Mouse (Mus musculus) heart, embryonic 10.5 days (tissue): ENCODE data around the gene Slc35a3. TPM values are rescaled to one million over a fixed set of nuclear protein-coding genes. Genes with fewer than 3 reads are reported as not detected.
"Not testable (repeated sequence)": the region's sequence is repeated elsewhere in the genome, so short reads cannot be mapped to it uniquely, and the experiment has no call there.

Experiments
- DNase-seq: peaks from one replicate; pipeline ENCODE4 v3.0.0-alpha.2; 2017; ENCODE audit warnings: low spot score
- H3K27ac ChIP-seq: fragments of 300-500 bp; sonication (generic); 2 replicates; pipeline ENCODE4 v1.5.1; 2016; ENCODE audit warnings: mild to moderate bottlenecking
- H3K27me3 ChIP-seq: fragments of 300-500 bp; sonication (generic); 2 replicates; pipeline ENCODE4 v1.6.1; 2016; ENCODE audit warnings: mild to moderate bottlenecking; ENCODE audit not compliant: poor library complexity, insufficient read depth, severe bottlenecking
- H3K36me3 ChIP-seq: fragments of 300-500 bp; sonication (generic); 2 replicates; pipeline ENCODE4 v1.6.1; 2016; ENCODE audit warnings: mild to moderate bottlenecking, moderate library complexity
- H3K4me1 ChIP-seq: fragments of 300-500 bp; sonication (generic); 2 replicates; pipeline ENCODE4 v1.6.1; 2016; ENCODE audit warnings: mild to moderate bottlenecking
- H3K4me3 ChIP-seq: fragments of 300-500 bp; sonication (generic); 2 replicates; pipeline ENCODE4 v1.5.1; 2016; ENCODE audit warnings: mild to moderate bottlenecking, moderate library complexity
- H3K9me3 ChIP-seq: fragments of 300-500 bp; sonication (generic); 2 replicates; pipeline ENCODE4 v1.6.1; 2016; ENCODE audit warnings: mild to moderate bottlenecking, moderate library complexity
- WGBS: fragments of 180-500 bp; shearing (Covaris S2); methylation state at CpG from one replicate; pipeline ENCODE4 v1.1.7; 2016; 5-methylcytosine and 5-hydroxymethylcytosine counted together
- polyA plus RNA-seq: library from polyadenylated mRNA; unstranded; fragments of >200 nt; fragmentation: Nextera tagmentation; extraction: Ambion mirVana; gene quantifications from 2 replicates; pipeline ENCODE4 v1.2.1, GENCODE M21; 2016

Slc35a3 gene
- polyA plus RNA-seq, 1 experiment from 2014 or later: 12.0 TPM

DNA sequence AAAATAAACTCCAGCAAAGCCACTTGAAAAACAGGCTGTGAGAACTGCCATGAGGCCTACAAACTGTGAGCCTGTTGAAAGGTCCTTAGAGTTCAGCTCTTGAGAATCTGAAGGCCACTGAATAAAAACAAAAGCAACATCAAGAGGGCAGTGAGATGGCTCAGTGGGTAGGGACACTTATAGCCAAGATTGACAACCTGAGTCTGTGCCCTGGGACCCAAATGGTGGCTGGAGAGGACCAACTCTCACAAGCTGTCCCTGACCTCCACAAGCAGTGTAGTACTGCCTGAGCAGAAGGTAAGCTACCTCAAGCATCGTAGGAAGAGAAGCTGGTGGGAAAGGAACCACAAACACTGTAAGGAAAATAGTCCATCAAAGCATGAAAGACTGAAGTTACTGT lies 31.5 kb downstream of the Slc35a3 start, which contains the start of gene Gm43191:
Gene Gm43191, minus strand, starts transcription at position 101 of the 400 bp plus-strand sequence.
- 90% methylated on average over 1 of the region's 1 CpGs for WGBS
- H3K27me3 ChIP-seq: no peaks in the 10 kb centered on the region
- no peak within 1 kb of the TSS for H3K27ac ChIP-seq
- H3K4me1 ChIP-seq: no peaks in the 10 kb centered on the region
- DNase-seq: no peak
- H3K36me3 ChIP-seq: peaks cover 32% of the 10 kb centered on the region
- no peaks in the 10 kb centered on the region for H3K9me3 ChIP-seq
- H3K4me3 ChIP-seq: no peak within 1 kb of the TSS

DNA sequence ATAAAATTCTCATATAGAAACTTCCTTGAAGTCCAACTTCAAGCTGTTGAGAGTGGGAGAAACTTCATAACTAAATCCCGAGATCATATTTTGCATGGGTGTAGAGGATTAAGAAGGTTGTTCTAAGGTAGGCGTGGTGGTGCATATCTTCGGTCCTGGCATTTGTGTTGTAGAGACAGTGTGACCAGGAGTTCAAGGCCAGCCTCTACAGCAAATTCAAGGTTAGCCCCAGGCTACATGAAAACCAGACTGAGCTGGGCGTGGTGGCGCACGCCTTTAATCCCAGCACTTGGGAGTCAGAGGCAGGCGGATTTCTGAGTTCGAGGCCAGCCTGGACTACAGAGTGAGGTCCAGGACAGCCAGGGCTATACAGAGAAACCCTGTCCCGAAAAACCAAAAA lies 48.4 kb downstream of the Slc35a3 start:
- not testable (repeated sequence) for H3K36me3 ChIP-seq, DNase-seq, H3K27me3 ChIP-seq, H3K27ac ChIP-seq, H3K4me3 ChIP-seq, H3K9me3 ChIP-seq
- H3K4me1 ChIP-seq: peaks cover 16% of the 10 kb centered on the region; the same call in 1 of the 2 replicates
- WGBS: 91% methylated on average over 9 of the region's 9 CpGs

DNA sequence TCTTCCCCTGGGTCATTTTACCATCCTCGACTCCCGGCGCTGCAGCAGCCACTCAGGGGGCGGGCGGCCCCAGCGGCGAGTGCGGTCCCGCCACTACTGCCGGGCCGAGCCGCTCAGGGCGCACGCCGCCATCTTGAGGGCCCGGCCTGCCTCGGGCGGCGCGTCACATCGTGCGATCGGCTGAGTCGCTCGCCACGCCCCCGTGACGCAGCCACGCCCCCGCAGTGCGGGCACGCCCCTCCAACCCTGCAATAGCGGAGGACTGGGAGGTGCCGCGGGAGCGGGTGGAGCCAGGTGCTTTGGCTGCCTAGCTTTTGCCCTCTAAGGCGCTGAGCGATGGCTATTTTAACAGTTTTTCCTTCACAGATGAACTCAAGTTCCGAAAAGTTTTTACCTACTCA lies 50.2 kb downstream of the Slc35a3 start, which contains the start of gene Mfsd14a:
Gene Mfsd14a, minus strand, starts transcription at position 215 of the 401 bp plus-strand sequence.
- Histone ChIP-seq H3K27me3 (no peaks in the 10 kb centered on the region), H3K4me1 (peaks cover 24% of the 10 kb centered on the region), H3K27ac (peak within 1 kb of the TSS; percentile 98), H3K9me3 (no peaks in the 10 kb centered on the region), H3K4me3 (peak within 1 kb of the TSS; percentile 98), H3K36me3 (peaks cover 4% of the 10 kb centered on the region; the same call in 1 of the 2 replicates)
- DNase-seq: peak; percentile 99
- WGBS: 0% methylated on average over 39 of the region's 39 CpGs

DNA sequence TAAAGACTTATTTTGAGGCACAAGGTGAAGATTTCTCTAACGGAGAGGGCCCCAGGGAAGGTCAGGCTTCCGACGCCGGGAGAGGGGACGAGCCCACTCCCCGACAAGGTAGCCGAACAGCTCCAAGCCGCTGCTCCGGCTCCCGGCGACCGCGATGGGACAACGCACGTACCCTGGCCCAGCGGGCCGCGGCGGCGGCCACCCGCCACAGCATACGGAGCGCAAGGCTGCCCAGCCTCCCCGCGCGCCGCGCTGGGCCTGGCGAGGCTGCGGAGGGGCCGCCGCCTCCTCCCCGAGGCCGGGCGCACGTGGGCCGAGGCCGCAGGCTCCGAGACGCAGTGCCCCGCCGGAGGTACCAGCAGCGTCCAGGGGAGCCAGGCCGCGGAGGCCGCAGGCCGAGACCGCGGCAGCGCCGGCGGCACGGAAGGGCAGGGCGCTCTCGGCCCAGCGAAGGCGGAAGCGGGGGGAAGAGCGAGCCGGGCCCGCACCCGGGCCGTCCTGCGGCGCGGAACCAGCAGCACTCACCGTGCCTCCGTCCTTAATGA lies 50.7 kb downstream of the Slc35a3 start:
- Histone ChIP-seq H3K4me1 (peaks cover 29% of the 10 kb centered on the region), H3K27me3 (no peaks in the 10 kb centered on the region), H3K36me3 (no peaks in the 10 kb centered on the region), H3K27ac (peak overlapping the region; percentile 98), H3K4me3 (peak overlapping the region; percentile 98), H3K9me3 (no peaks in the 10 kb centered on the region)
- peak; percentile 79 for DNase-seq
- under 1% methylated on average over 67 of the region's 68 CpGs for WGBS

DNA sequence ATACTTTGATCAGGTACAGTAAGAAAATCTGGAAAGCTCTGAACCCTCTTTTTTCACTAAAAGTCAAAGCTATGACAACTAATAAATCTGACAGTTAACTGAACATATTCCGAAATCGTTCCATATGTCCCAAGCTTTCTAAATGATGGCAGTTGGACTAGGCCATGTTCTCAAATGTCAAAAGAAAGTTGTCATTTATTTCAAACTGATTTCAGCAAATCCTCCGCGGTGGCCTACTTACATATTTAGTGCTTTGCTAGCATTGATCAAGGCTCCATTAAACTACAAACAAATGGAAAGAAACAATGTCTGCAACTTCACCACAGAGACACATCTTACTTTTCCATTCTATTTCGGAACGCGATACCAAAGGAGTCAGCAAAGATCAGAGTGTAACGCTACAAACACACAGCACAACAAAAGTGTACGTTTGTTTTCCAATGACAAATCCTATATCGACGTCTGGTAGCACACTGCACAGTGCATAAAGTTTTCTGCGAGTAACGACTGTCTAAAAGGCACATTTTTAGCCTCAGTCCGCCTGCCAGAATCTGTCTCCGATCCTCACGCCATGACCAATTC lies 51.3 kb downstream of the Slc35a3 start:
- Histone ChIP-seq H3K4me1 (peaks cover 34% of the 10 kb centered on the region), H3K4me3 (peak overlapping the region; percentile 98), H3K27me3 (no peaks in the 10 kb centered on the region), H3K9me3 (no peaks in the 10 kb centered on the region), H3K36me3 (no peaks in the 10 kb centered on the region), H3K27ac (peak overlapping the region; percentile 98)
- 8% methylated on average over 16 of the region's 16 CpGs for WGBS
- no peak for DNase-seq

DNA sequence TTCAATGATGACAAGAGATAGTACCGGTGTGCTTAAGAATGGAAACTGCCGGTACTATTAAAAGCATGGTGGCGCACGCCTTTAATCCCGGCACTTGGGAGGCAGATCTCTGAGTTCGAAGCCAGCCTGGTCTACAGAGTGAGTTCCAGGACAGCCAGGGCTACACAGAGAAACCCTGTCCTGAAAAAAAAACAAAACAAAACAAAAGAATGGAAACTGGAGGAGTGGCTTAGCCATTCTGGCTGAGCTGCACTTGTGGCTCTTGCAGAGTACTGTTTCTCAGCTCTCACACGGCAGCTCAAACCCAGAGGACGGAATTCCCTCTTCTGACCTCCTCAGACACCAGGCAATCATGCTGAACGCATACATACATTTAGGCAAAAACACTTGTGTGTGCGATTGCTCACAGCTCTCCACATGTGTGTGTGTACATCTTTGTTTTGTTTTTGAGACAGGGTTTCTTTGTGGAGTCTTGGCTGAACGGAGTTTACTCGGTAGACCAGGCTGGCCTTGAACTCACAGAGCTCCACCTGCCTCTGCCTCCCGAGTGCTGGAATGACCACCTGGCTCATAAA lies 52.7 kb downstream of the Slc35a3 start:
- Histone ChIP-seq H3K27me3 (no peaks in the 10 kb centered on the region), H3K4me3 (no peak overlapping the region; the same call in 1 of the 2 replicates), H3K27ac (no peak overlapping the region), H3K9me3 (no peaks in the 10 kb centered on the region), H3K36me3 (no peaks in the 10 kb centered on the region), H3K4me1 (peaks cover 40% of the 10 kb centered on the region)
- WGBS: 77% methylated on average over 13 of the region's 13 CpGs
- DNase-seq: no peak

DNA sequence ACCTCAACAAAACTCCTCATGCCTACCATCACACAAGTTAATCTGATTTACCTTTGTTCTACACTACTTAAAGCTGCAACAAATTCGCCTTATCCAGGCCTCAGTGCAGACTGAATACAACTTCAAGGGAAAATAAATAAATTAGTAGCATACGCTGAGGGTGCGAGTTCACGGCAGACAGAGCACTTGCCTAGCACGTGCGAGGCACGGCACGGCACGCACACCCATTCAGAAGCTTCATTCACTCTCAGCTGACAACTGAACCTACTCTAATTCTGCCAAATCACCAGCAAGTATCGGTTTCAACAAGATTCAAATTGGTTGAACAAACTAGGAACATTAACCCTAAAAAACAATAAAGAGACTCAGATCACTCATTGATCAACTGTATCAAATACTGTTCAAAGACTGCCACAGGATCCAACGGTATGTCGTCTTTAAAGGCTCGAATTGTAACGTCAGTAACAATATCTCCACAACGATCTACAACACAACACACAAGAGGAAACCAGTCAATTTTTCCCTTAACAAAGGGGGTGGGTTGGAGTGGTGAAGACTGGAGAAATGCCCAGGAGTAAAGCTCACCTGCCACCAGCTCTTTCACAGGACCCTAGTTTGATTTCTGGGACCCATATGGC lies 53.6 kb downstream of the Slc35a3 start:
- H3K27me3 ChIP-seq: no peaks in the 10 kb centered on the region
- H3K4me1 ChIP-seq: peaks cover 40% of the 10 kb centered on the region
- H3K9me3 ChIP-seq: no peaks in the 10 kb centered on the region
- no peak overlapping the region for H3K27ac ChIP-seq
- no peaks in the 10 kb centered on the region for H3K36me3 ChIP-seq
- 84% methylated on average over 15 of the region's 15 CpGs for WGBS
- no peak for DNase-seq
- no peak overlapping the region for H3K4me3 ChIP-seq

DNA sequence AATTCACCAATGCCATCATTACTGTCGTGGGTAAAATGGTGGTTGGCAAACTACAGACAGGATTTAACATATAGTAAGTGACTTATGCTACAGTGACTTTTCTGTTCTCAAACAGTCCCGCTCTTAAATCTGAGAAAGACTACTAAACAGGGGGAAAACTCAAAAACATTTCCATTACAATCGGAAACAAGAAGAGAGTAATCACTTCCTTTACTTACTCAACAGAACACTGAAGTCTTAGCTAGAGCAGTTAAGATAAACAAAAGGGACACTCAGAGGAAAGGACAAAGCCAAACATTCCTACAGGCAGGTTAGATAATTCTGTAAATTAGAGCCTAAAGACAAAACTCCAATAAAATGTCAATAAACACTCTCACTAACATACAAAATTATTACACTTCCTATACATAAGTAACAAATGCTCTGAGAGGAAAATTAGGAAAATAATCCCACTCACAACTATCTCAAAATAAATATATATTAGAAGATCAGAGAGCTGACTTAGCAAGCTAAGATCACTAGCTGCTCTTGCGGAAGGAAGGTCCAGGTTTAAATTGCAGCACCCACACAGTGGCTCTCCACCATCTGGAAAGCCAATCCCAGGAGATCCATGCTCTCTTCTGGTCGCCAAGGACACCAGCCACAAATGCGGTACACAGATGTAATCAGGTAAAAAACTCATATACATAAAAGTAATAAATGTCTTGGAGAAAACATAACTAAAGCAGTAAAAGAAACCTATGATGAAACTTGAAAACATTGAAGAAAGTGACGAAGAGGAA lies 56.3 kb downstream of the Slc35a3 start:
- DNase-seq: peak; percentile 33
- Histone ChIP-seq H3K27ac (no peak overlapping the region), H3K36me3 (no peaks in the 10 kb centered on the region), H3K9me3 (no peaks in the 10 kb centered on the region), H3K4me1 (peaks cover 54% of the 10 kb centered on the region), H3K4me3 (no peak overlapping the region), H3K27me3 (no peaks in the 10 kb centered on the region)
- 78% methylated on average over 7 of the region's 7 CpGs for WGBS

DNA sequence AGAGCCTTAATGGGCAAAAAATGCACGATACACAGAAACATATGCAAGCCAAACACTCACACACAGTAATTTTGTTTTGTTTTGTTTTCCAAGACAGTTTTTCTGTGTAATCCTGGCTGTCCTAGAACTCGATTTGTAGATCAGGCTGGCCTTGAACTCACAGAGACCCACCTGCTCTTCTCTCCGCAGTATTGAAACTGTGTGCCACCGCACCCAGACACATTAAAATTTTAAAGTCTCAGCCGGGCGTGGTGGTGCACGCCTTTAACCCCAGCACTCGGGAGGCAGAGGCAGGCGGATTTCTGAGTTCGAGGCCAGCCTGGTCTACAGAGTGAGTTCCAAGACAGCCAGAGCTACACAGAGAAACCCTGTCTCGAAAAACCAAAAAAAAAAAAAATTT lies 58.6 kb downstream of the Slc35a3 start:
- WGBS: 91% methylated on average over 11 of the region's 11 CpGs
- H3K27me3 ChIP-seq, H3K4me3 ChIP-seq, H3K27ac ChIP-seq, DNase-seq, H3K9me3 ChIP-seq: not testable (repeated sequence)
- H3K36me3 ChIP-seq: peaks cover 19% of the 10 kb centered on the region; the same call in 1 of the 2 replicates
- peaks cover 45% of the 10 kb centered on the region for H3K4me1 ChIP-seq

DNA sequence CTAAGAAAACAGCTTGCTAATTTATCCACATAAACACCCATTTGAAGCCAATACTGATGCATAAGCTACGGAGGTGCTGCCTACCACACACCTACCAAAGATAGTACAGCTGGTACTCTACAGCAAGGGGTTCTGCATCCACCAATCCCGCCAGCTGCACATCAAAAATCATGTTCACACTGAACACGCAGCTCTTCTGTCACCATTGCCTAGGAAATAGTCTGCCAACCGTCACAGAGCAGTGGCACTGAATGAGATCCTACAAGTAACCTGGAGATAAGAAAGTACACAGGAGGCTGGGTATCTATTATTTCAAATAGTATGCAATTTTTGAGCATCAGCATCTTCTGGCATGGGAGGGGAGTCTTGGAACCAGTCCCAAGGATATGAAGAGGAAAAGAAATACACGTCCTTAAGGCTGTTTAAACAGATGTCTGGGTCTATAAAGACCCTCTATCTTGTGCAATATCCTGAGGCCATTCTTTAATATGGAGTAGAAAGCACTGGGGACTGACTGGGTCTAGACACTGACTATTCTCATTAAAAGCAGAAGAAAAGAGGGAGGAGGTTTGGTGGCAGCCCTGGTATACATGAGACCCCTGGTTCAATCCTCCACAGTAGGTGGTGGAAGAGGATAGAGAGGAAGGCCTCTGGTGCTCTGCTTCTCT lies 59.2 kb downstream of the Slc35a3 start:
- H3K9me3 ChIP-seq: no peaks in the 10 kb centered on the region
- no peak overlapping the region for H3K4me3 ChIP-seq
- WGBS: 66% methylated on average over 5 of the region's 5 CpGs
- H3K27ac ChIP-seq: no peak overlapping the region
- DNase-seq: no peak
- H3K36me3 ChIP-seq: peaks cover 22% of the 10 kb centered on the region; the same call in 1 of the 2 replicates
- H3K27me3 ChIP-seq: no peaks in the 10 kb centered on the region
- H3K4me1 ChIP-seq: peaks cover 41% of the 10 kb centered on the region

DNA sequence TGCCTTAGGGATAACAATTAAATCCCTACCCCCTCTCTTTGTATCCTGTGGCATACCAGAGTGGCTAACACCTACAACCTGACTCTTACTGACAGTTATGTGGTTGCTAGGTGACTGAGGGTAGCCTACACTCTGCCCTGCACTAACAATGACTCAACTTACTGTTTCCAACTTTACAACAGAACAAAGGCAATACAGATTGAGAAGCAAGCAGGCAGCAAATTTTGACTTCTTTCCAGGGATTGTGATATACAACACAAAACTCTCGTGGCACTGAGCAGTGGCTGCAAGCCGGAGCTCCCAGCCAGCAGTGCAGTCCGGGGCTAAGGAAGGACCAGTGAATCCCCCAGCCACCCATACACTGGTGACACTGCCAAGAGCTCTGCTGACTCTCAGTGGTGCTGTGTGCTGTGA lies 60.6 kb downstream of the Slc35a3 start:
- no peaks in the 10 kb centered on the region for H3K9me3 ChIP-seq
- H3K27ac ChIP-seq: no peak overlapping the region
- no peak overlapping the region for H3K4me3 ChIP-seq
- no peaks in the 10 kb centered on the region for H3K27me3 ChIP-seq
- no peak for DNase-seq
- 75% methylated on average over 3 of the region's 3 CpGs for WGBS
- peaks cover 32% of the 10 kb centered on the region for H3K4me1 ChIP-seq
- peaks cover 26% of the 10 kb centered on the region; the same call in 1 of the 2 replicates for H3K36me3 ChIP-seq

DNA sequence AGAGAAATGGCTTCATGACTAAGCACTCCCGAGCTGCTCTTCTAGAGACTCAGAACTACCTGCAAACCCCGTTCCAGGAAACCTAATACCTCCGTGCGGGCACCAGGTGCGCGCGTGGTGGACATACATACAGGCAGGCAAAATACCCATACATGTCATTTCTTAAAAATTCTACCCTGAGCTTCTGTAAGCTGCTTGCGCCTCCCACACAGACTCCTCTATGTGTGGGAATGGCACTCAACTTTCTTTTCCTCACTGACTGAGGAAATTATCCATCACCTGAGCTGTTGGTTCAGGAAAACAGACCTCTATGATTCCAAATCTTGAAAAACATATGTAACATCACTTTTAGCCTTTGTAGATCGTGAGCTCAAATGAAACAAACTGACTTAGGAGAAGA lies 61.9 kb downstream of the Slc35a3 start:
- DNase-seq: no peak
- H3K4me1 ChIP-seq: peaks cover 23% of the 10 kb centered on the region
- H3K27me3 ChIP-seq: no peaks in the 10 kb centered on the region
- peaks cover 39% of the 10 kb centered on the region; the same call in 1 of the 2 replicates for H3K36me3 ChIP-seq
- WGBS: 92% methylated on average over 9 of the region's 9 CpGs
- H3K27ac ChIP-seq: no peak overlapping the region
- no peaks in the 10 kb centered on the region for H3K9me3 ChIP-seq
- H3K4me3 ChIP-seq: no peak overlapping the region
